Mouse (Mus musculus) heart, embryonic 10.5 days (tissue): ENCODE data around the gene Glra2. TPM values are rescaled to one million over a fixed set of nuclear protein-coding genes. Genes with fewer than 3 reads are reported as not detected.
"Not testable (repeated sequence)": the region's sequence is repeated elsewhere in the genome, so short reads cannot be mapped to it uniquely, and the experiment has no call there.

Source experiments
- DNase-seq: peaks from one replicate; pipeline ENCODE4 v3.0.0-alpha.2; 2017; ENCODE audit warnings: low spot score
- H3K27ac ChIP-seq: fragments of 300-500 bp; sonication (generic); 2 replicates; pipeline ENCODE4 v1.5.1; 2016; ENCODE audit warnings: mild to moderate bottlenecking
- H3K27me3 ChIP-seq: fragments of 300-500 bp; sonication (generic); 2 replicates; pipeline ENCODE4 v1.6.1; 2016; ENCODE audit warnings: mild to moderate bottlenecking; ENCODE audit not compliant: poor library complexity, insufficient read depth, severe bottlenecking
- H3K36me3 ChIP-seq: fragments of 300-500 bp; sonication (generic); 2 replicates; pipeline ENCODE4 v1.6.1; 2016; ENCODE audit warnings: mild to moderate bottlenecking, moderate library complexity
- H3K4me1 ChIP-seq: fragments of 300-500 bp; sonication (generic); 2 replicates; pipeline ENCODE4 v1.6.1; 2016; ENCODE audit warnings: mild to moderate bottlenecking
- H3K4me3 ChIP-seq: fragments of 300-500 bp; sonication (generic); 2 replicates; pipeline ENCODE4 v1.5.1; 2016; ENCODE audit warnings: mild to moderate bottlenecking, moderate library complexity
- H3K9me3 ChIP-seq: fragments of 300-500 bp; sonication (generic); 2 replicates; pipeline ENCODE4 v1.6.1; 2016; ENCODE audit warnings: mild to moderate bottlenecking, moderate library complexity
- WGBS: fragments of 180-500 bp; shearing (Covaris S2); methylation state at CpG from one replicate; pipeline ENCODE4 v1.1.7; 2016; 5-methylcytosine and 5-hydroxymethylcytosine counted together
- polyA plus RNA-seq: library from polyadenylated mRNA; unstranded; fragments of >200 nt; fragmentation: Nextera tagmentation; extraction: Ambion mirVana; gene quantifications from 2 replicates; pipeline ENCODE4 v1.2.1, GENCODE M21; 2016

Glra2 gene
- not detected in 2 replicates for polyA plus RNA-seq

DNA sequence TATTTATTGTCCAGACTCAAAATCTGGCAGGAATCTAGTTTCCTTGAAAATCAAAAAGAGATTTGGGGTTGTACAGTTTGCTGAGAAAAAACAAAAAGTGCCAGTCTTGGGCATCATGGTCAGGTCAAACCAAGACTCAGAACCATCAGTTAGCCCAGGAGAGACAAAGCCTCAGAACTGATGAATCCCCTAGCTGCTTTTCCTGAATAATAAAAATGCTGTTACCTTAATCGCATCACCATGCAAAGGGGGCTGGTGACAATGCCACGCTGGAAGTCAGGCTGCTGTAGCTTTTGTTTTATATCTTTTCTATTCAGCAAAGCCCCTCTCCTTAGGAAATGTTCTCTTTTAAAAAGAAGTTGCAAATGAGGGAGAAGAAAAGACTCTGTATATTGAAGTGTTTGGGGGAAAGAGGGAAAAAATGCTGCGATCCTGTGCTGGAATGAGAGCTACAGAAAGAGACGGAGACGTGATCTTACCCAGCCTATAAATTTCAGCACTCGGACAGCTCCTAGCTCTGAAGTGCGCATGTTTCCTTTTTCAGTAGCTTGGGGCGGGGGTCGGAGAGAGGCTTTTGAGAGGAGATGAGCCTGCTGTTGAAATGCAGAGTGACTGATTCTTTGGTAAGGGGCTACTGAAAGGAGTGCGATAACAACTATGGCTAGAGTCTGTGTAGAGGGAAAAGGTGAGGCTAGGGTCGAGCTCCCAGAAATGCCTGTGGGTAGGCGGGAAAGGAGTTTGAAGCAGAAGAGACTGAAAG lies at the start of gene Glra2:
Gene Glra2, minus strand, starts transcription at position 455 of the 760 bp plus-strand sequence.
- no peaks in the 10 kb centered on the region for H3K27me3 ChIP-seq
- H3K4me1 ChIP-seq = no peaks in the 10 kb centered on the region
- WGBS = 18% methylated on average over 12 of the region's 12 CpGs
- no peaks in the 10 kb centered on the region for H3K36me3 ChIP-seq
- no peak for DNase-seq
- H3K27ac ChIP-seq = no peak within 1 kb of the TSS
- H3K4me3 ChIP-seq = peak within 1 kb of the TSS; percentile 33; the same call in 1 of the 2 replicates
- H3K9me3 ChIP-seq = no peaks in the 10 kb centered on the region

DNA sequence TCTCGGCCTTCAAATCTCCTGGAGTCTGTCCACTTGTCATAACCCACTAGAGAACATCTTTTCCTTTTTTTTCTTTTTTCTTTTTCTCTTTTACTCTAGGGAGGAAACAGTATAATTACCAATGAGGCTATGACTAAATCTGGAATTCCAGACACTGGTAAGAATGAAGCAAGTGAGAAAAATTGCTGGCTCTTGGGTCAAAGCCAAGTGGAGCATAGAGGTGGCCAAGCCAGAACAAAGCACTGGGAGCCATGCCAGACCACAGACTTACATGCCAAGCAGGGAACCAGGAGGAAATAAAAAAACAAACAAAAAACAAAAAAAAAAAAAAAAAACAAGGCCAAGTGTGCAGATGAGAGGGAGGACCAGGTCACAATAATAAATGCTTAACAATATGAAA lies 35.6 kb upstream of the Glra2 start:
- no peak for DNase-seq
- no peaks in the 10 kb centered on the region for H3K4me1 ChIP-seq
- 64% methylated on average over 1 of the region's 1 CpGs for WGBS

DNA sequence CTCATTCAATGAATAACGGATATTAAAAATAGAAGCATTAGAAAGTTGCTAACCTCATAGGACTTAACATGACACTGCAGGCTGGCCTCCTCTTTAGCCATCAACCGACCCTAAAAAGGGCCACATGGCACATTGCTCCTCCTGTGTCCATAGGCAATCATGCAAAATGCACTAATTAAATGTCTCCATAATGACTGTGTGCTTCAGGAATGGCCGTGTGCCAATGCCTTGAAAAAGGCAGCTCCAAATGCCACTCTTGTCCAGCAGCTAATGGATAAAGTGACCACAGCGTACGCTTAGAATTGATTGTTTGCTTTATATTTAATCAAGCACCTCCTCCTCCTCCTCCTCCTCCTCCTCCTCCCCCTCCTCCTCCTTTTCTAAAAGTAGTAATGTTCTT lies 17.4 kb upstream of the Glra2 start:
- 75% methylated on average over 5 of the region's 5 CpGs for WGBS
- H3K27ac ChIP-seq = no peak overlapping the region
- H3K27me3 ChIP-seq = no peaks in the 10 kb centered on the region
- no peaks in the 10 kb centered on the region for H3K9me3 ChIP-seq
- H3K4me1 ChIP-seq = no peaks in the 10 kb centered on the region
- H3K4me3 ChIP-seq = no peak overlapping the region
- DNase-seq = no peak
- H3K36me3 ChIP-seq = no peaks in the 10 kb centered on the region

More for the DNA sequence above, 35.6 kb upstream of the Glra2 start:
- no peak overlapping the region for H3K27ac ChIP-seq
- no peak overlapping the region for H3K4me3 ChIP-seq
- H3K36me3 ChIP-seq = no peaks in the 10 kb centered on the region
- H3K9me3 ChIP-seq = no peaks in the 10 kb centered on the region
- no peaks in the 10 kb centered on the region for H3K27me3 ChIP-seq

DNA sequence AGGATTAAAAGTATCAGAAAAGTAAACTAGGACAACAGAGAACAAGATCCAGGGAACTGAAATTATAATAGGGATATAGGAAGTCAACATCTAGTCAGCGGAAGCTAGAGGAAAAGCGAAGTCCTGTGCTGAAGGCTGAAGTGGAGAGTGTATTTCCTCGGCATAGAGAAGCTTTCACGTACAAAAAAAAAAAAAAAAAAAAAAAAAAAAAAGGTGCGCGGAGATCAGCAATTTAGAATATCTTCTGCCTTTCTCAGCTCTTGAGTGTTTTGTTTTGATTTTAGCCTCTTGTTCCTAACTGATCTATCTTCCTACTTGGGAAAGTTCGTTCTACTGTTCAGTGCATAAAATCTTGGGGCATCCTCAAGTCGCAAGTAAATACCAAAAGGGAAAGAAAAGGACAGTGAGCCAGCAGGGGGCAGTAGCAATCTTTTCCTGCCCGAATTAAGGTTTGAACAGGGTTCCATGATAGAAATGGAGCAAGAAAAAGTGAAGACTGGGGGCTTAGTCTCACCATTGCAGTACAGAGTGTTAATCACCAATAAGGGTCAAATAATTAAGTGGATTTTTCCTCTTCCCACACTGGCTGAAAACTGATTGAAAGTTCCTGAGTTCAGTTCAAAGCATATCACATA lies 623 bp upstream of the Glra2 start:
- H3K4me1 ChIP-seq = no peaks in the 10 kb centered on the region
- no peaks in the 10 kb centered on the region for H3K9me3 ChIP-seq
- no peaks in the 10 kb centered on the region for H3K27me3 ChIP-seq
- H3K27ac ChIP-seq = no peak overlapping the region
- H3K4me3 ChIP-seq = peak overlapping the region; percentile 33; the same call in 1 of the 2 replicates
- WGBS = 15% methylated on average over 9 of the region's 9 CpGs
- no peak for DNase-seq
- no peaks in the 10 kb centered on the region for H3K36me3 ChIP-seq

DNA sequence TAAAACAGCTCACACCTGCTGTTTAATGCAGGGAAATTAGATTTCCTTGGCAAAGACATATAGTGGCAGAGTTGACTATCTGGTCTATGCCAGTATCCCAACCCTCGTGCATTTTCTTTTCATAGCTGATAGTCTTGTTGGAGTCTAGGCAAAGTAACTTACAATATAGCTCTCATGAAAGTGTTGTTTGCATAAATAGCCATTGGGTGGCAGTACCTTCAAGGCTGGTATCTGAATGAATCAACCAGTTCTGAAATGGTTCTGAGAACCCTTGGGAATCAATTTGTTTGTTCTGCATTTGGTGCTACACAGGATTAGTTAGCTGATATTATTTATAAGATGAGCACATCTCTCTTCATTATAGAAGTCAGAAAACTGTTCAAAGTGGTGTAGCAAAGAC lies 133.6 kb downstream of the Glra2 start:
- H3K9me3 ChIP-seq = no peaks in the 10 kb centered on the region
- H3K4me3 ChIP-seq = no peak overlapping the region
- no peaks in the 10 kb centered on the region for H3K4me1 ChIP-seq
- no peak overlapping the region for H3K27ac ChIP-seq
- H3K27me3 ChIP-seq = no peaks in the 10 kb centered on the region
- no peaks in the 10 kb centered on the region for H3K36me3 ChIP-seq
- no peak for DNase-seq
- 55% methylated on average over 1 of the region's 1 CpGs for WGBS

DNA sequence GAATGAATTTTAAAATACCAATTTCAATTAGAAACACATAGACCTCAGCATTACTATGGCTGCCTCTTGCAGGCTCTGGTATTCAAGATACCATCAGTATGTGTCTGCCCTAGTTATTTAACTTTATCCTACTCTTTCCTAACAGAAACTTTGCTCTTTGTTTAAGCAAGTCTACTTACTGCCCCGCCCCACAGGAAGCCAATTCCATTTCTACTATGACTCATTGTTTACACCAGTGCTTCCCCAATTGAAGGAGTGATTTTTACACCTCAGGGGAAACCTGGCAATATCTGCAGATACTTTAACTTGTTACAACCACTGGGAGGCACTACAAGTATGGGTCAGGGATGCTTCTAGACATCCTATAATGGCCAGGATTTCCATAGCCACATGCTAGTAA lies 136.0 kb downstream of the Glra2 start:
- Histone ChIP-seq H3K36me3 (no peaks in the 10 kb centered on the region), H3K4me3 (no peak overlapping the region), H3K27me3 (no peaks in the 10 kb centered on the region), H3K27ac (no peak overlapping the region), H3K4me1 (no peaks in the 10 kb centered on the region), H3K9me3 (no peaks in the 10 kb centered on the region)
- no peak for DNase-seq
- WGBS = 32% methylated on average over 1 of the region's 1 CpGs

DNA sequence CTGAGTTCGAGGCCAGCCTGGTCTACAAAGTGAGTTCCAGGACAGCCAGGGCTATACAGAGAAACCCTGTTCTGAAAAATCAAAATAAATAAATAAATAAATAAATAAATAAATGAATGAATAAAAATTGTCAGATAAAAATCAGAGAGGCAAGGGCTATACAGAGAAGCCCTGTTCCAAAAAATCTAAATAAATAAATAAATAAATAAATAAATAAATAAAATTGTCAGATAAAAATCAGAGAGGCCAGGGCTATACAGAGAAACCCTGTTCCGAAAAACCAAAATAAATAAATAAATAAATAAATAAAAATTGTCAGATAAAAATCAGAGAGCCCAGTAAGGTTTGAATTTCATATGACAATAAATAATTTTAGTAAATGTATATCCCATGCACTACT lies 144.2 kb downstream of the Glra2 start:
- H3K4me1 ChIP-seq, H3K9me3 ChIP-seq, DNase-seq, H3K27ac ChIP-seq, H3K27me3 ChIP-seq, H3K4me3 ChIP-seq, H3K36me3 ChIP-seq: not testable (repeated sequence)
- WGBS = 79% methylated on average over 2 of the region's 2 CpGs

DNA sequence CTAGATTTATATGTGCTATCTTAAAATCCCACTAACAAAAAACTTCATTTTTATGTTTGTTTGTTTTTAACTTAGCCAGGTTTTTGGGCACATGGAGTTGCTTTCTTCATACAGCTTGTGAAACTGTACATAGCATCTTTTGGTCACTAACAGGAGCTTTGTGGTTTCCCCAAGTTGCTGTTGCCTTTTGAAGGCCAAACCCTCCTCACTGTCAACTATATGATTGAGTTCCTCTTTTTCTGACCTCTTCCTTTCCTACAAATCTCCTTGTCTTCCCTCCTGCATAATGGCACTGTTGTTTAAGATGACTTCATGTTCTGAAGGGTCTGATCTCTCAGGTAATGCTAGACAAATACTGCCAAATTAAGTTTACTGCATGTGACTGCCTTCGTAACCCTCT lies 170.6 kb downstream of the Glra2 start:
- H3K4me3 ChIP-seq = no peak overlapping the region
- no peak overlapping the region for H3K27ac ChIP-seq
- no peaks in the 10 kb centered on the region for H3K4me1 ChIP-seq
- WGBS = 79% methylated on average over 1 of the region's 1 CpGs
- no peaks in the 10 kb centered on the region for H3K9me3 ChIP-seq
- H3K27me3 ChIP-seq = no peaks in the 10 kb centered on the region
- H3K36me3 ChIP-seq = no peaks in the 10 kb centered on the region
- no peak for DNase-seq

DNA sequence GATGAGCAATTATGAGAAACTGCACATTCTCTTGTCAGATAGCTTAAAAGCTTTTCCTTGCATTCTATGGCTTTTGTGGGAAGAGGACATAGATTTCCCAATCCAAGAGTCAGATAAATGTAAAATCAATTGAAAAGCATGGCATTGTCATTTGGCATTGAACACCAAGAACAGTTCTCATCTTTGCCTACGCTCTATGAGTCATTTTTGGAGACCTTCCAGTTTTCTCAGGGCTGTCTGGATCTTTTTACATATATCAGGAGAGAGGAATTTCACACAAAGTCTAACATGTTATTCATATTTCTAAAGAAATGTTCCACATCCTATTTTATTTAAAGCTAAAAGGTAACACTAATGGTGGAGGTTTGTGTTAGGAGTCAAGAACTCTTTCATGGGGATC lies 223.0 kb downstream of the Glra2 start:
- no peaks in the 10 kb centered on the region for H3K4me1 ChIP-seq
- no peak for DNase-seq

More for the DNA sequence above, 223.0 kb downstream of the Glra2 start:
- Histone ChIP-seq H3K9me3 (no peaks in the 10 kb centered on the region), H3K27me3 (no peaks in the 10 kb centered on the region), H3K4me3 (no peak overlapping the region), H3K27ac (no peak overlapping the region), H3K36me3 (no peaks in the 10 kb centered on the region)
- 68% methylated on average over 1 of the region's 1 CpGs for WGBS
